Mouse (Mus musculus): ENCODE data around the gene Mta3.
"Not testable (repeated sequence)": the region's sequence is repeated elsewhere in the genome, so short reads cannot be mapped to it uniquely, and the experiment has no call there.

Gene Mta3

GRCm38 (mm10) chr17:83708256-83708655 lies 2.3 kb downstream of the Mta3 start:
- DNase-seq (ENCODE audit: low spot score in 2 of 2) = no peak

- DNase-seq (ENCODE audit: low spot score in 2 of 2) = no peak
Measured at GRCm38 (mm10) chr17:83708891-83709290, 2.9 kb downstream of the Mta3 start.

GRCm38 (mm10) chr17:83709517-83709916 lies 3.6 kb downstream of the Mta3 start:
- not testable (repeated sequence) for DNase-seq (ENCODE audit: low spot score in 2 of 2)

GRCm38 (mm10) chr17:83710639-83711038 lies 4.7 kb downstream of the Mta3 start:
- DNase-seq (ENCODE audit: low spot score in 2 of 2) = no peak

GRCm38 (mm10) chr17:83712341-83712740 lies 6.4 kb downstream of the Mta3 start:
- DNase-seq (ENCODE audit: low spot score in 2 of 2) = no peak

- DNase-seq (ENCODE audit: low spot score in 2 of 2) = no peak
Measured at GRCm38 (mm10) chr17:83720449-83720848, 14.5 kb downstream of the Mta3 start.

GRCm38 (mm10) chr17:83721157-83721556 lies 15.2 kb downstream of the Mta3 start:
- DNase-seq (ENCODE audit: low spot score in 2 of 2) = no peak

GRCm38 (mm10) chr17:83723064-83723463 lies 17.1 kb downstream of the Mta3 start:
- no peak for DNase-seq (ENCODE audit: low spot score in 2 of 2)

- DNase-seq (ENCODE audit: low spot score in 2 of 2) = no peak
Measured at GRCm38 (mm10) chr17:83726496-83726895, 20.5 kb downstream of the Mta3 start.

GRCm38 (mm10) chr17:83727707-83728106 lies 21.7 kb downstream of the Mta3 start:
- DNase-seq (ENCODE audit: low spot score in 2 of 2) = no peak

GRCm38 (mm10) chr17:83729029-83729428 lies 23.1 kb downstream of the Mta3 start:
- no peak for DNase-seq (ENCODE audit: low spot score in 2 of 2)

- no peak for DNase-seq (ENCODE audit: low spot score in 2 of 2)
Measured at GRCm38 (mm10) chr17:83730123-83730522, 24.2 kb downstream of the Mta3 start.

GRCm38 (mm10) chr17:83732166-83732629 lies 26.2 kb downstream of the Mta3 start:
- peak; percentile 30 to 56 for DNase-seq (ENCODE audit: low spot score in 2 of 2)

GRCm38 (mm10) chr17:83732801-83733200 lies 26.8 kb downstream of the Mta3 start:
- DNase-seq (ENCODE audit: low spot score in 2 of 2) = peak in 1 of 2 experiments; percentile 40

- no peak for DNase-seq (ENCODE audit: low spot score in 2 of 2)
Measured at GRCm38 (mm10) chr17:83736701-83737100, 30.7 kb downstream of the Mta3 start.

- no peak for DNase-seq (ENCODE audit: low spot score in 2 of 2)
Measured at GRCm38 (mm10) chr17:83737775-83738174, 31.8 kb downstream of the Mta3 start.

- no peak for DNase-seq (ENCODE audit: low spot score in 2 of 2)
Measured at GRCm38 (mm10) chr17:83740135-83740676, 34.2 kb downstream of the Mta3 start.

GRCm38 (mm10) chr17:83741243-83741642 lies 35.3 kb downstream of the Mta3 start:
- no peak for DNase-seq (ENCODE audit: low spot score in 2 of 2)

- DNase-seq (ENCODE audit: low spot score in 2 of 2) = no peak
Measured at GRCm38 (mm10) chr17:83744231-83744824, 38.4 kb downstream of the Mta3 start.

- DNase-seq (ENCODE audit: low spot score in 2 of 2) = no peak
Measured at GRCm38 (mm10) chr17:83747405-83748160, 41.6 kb downstream of the Mta3 start.

GRCm38 (mm10) chr17:83750216-83750950 lies 44.4 kb downstream of the Mta3 start:
- no peak for DNase-seq (ENCODE audit: low spot score in 2 of 2)
